Mouse (Mus musculus) kidney, embryonic 14.5 days (tissue): ENCODE results near the gene Ptpn7. TPM values are rescaled to one million over a fixed set of nuclear protein-coding genes. Genes with fewer than 3 reads are reported as not detected.

Source experiments
- ATAC-seq: fragments of 200-750 bp; cut with Nextera tagmentation; 2 replicates; pipeline ENCODE4 v1.8.0; 2017; ENCODE audit warnings: moderate number of reproducible peaks, mild to moderate bottlenecking, moderate TSS enrichment, moderate library complexity; ENCODE audit not compliant: low FRiP score, low TSS enrichment
- H3K27ac ChIP-seq: fragments of 300-500 bp; sonication (generic); 2 replicates; pipeline ENCODE4 v1.5.1; 2014; ENCODE audit warnings: low read depth, mild to moderate bottlenecking, low read length, moderate library complexity, mixed read lengths
- H3K27me3 ChIP-seq: fragments of 300-500 bp; sonication (generic); 2 replicates; pipeline ENCODE4 v1.6.1; 2014; ENCODE audit warnings: mild to moderate bottlenecking, low read length; ENCODE audit not compliant: control insufficient read depth, insufficient read depth
- H3K36me3 ChIP-seq: fragments of 300-500 bp; sonication (generic); 2 replicates; pipeline ENCODE4 v1.6.1; 2014; ENCODE audit warnings: low read length, mixed read lengths; ENCODE audit not compliant: control insufficient read depth, insufficient read depth
- H3K4me1 ChIP-seq: fragments of 300-500 bp; sonication (generic); 2 replicates; pipeline ENCODE4 v1.6.1; 2014; ENCODE audit warnings: low read length, mixed read lengths; ENCODE audit not compliant: control insufficient read depth, insufficient read depth
- H3K4me2 ChIP-seq: fragments of 300-500 bp; sonication (generic); replicated peaks from 2 replicates; pipeline ENCODE4 v1.6.1; 2014; ENCODE audit warnings: low read depth, mild to moderate bottlenecking, low read length
- H3K4me3 ChIP-seq: fragments of 300-500 bp; sonication (generic); 2 replicates; pipeline ENCODE4 v1.5.1; 2014; ENCODE audit warnings: mild to moderate bottlenecking, low read length
- H3K9ac ChIP-seq: fragments of 300-500 bp; sonication (generic); 2 replicates; pipeline ENCODE4 v1.6.1; 2014; ENCODE audit warnings: low read depth, mild to moderate bottlenecking, low read length, moderate library complexity
- H3K9me3 ChIP-seq: fragments of 300-500 bp; sonication (generic); 2 replicates; pipeline ENCODE4 v1.6.1; 2016; ENCODE audit warnings: low read length; ENCODE audit not compliant: control insufficient read depth
- WGBS: fragments of 180-500 bp; shearing (Covaris S2); extraction: QIAGEN DNeasy Blood & Tissue Kit; methylation state at CpG from one replicate; pipeline ENCODE4 v1.1.7; 2014; 5-methylcytosine and 5-hydroxymethylcytosine counted together
- polyA plus RNA-seq: library from polyadenylated mRNA; unstranded; fragments of >200 nt; fragmentation: Nextera tagmentation; extraction: Ambion mirVana; gene quantifications from 2 replicates; pipeline ENCODE4 v1.2.1, GENCODE M21; 2014

Ptpn7 gene
- polyA plus RNA-seq, 1 experiment from 2014 or later = 0.83 TPM

GRCm38 (mm10) chr1:135146077-135146945 lies 13.8 kb downstream of the Ptpn7 start, which contains the start of gene Arl8a:
Arl8a (plus strand) TSS chr1:135146824.
- Histone ChIP-seq H3K4me1 (0 out of 2 replicates have a peak, but pooled peaks cover 9% of the 10 kb centered on the region), H3K4me3 (peak within 1 kb of the TSS; percentile 96), H3K9ac (peak within 1 kb of the TSS; percentile 80), H3K36me3 (no peaks in the 10 kb centered on the region), H3K4me2 (peak within 1 kb of the TSS; percentile 84), H3K9me3 (no peaks in the 10 kb centered on the region), H3K27ac (peak within 1 kb of the TSS; percentile 74), H3K27me3 (no peaks in the 10 kb centered on the region; the same call in 1 of the 2 replicates)
- peak; percentile 82 for ATAC-seq
- 1% methylated on average over 65 of the region's 78 CpGs for WGBS

- H3K9me3 ChIP-seq = no peaks in the 10 kb centered on the region
- H3K27ac ChIP-seq = peak overlapping the region; percentile 74
- WGBS = under 1% methylated on average over 56 of the region's 69 CpGs
- H3K9ac ChIP-seq = peak overlapping the region; percentile 80
- H3K36me3 ChIP-seq = no peaks in the 10 kb centered on the region
- 0 out of 2 replicates have a peak, but pooled peaks cover 9% of the 10 kb centered on the region for H3K4me1 ChIP-seq
- H3K27me3 ChIP-seq = no peaks in the 10 kb centered on the region; the same call in 1 of the 2 replicates
- peak; percentile 74 for ATAC-seq
- peak overlapping the region; percentile 84 for H3K4me2 ChIP-seq
- H3K4me3 ChIP-seq = peak overlapping the region; percentile 96
Measured at GRCm38 (mm10) chr1:135146946-135147701, 14.6 kb downstream of the Ptpn7 start.

- Histone ChIP-seq H3K9me3 (no peaks in the 10 kb centered on the region), H3K4me3 (peak overlapping the region; percentile 96), H3K4me2 (peak overlapping the region; percentile 84), H3K27me3 (no peaks in the 10 kb centered on the region; the same call in 1 of the 2 replicates), H3K36me3 (no peaks in the 10 kb centered on the region), H3K9ac (peak overlapping the region; percentile 80), H3K4me1 (0 out of 2 replicates have a peak, but pooled peaks cover 9% of the 10 kb centered on the region), H3K27ac (no peak overlapping the region)
- no peak; the same call in 1 of the 2 replicates for ATAC-seq
- 2% methylated on average over 7 of the region's 7 CpGs for WGBS
Measured at GRCm38 (mm10) chr1:135147702-135148058, 15.2 kb downstream of the Ptpn7 start.

GRCm38 (mm10) chr1:135148476-135148875 lies 16.0 kb downstream of the Ptpn7 start:
- Histone ChIP-seq H3K36me3 (no peaks in the 10 kb centered on the region), H3K4me2 (peak overlapping the region; percentile 84), H3K27ac (no peak overlapping the region), H3K4me3 (peak overlapping the region; percentile 96), H3K27me3 (no peaks in the 10 kb centered on the region), H3K9me3 (no peaks in the 10 kb centered on the region), H3K9ac (peak overlapping the region; percentile 80; the same call in 1 of the 2 replicates), H3K4me1 (0 out of 2 replicates have a peak, but pooled peaks cover 9% of the 10 kb centered on the region)
- ATAC-seq = no peak
- WGBS = 72% methylated on average over 4 of the region's 4 CpGs

GRCm38 (mm10) chr1:135148996-135149395 lies 16.5 kb downstream of the Ptpn7 start:
- ATAC-seq = no peak
- Histone ChIP-seq H3K27ac (no peak overlapping the region), H3K9ac (no peak overlapping the region), H3K4me2 (no peak overlapping the region), H3K4me3 (no peak overlapping the region), H3K27me3 (no peaks in the 10 kb centered on the region), H3K9me3 (no peaks in the 10 kb centered on the region), H3K36me3 (no peaks in the 10 kb centered on the region), H3K4me1 (peaks cover 12% of the 10 kb centered on the region; the same call in 1 of the 2 replicates)
- 72% methylated on average over 5 of the region's 5 CpGs for WGBS

GRCm38 (mm10) chr1:135154011-135154410 lies 21.5 kb downstream of the Ptpn7 start:
- no peaks in the 10 kb centered on the region for H3K27me3 ChIP-seq
- peaks cover 5% of the 10 kb centered on the region; the same call in 1 of the 2 replicates for H3K4me1 ChIP-seq
- H3K4me3 ChIP-seq = peak overlapping the region; percentile 15; the same call in 1 of the 2 replicates
- peak overlapping the region; percentile 44 for H3K9ac ChIP-seq
- H3K27ac ChIP-seq = peak overlapping the region; percentile 38
- WGBS = 20% methylated on average over 13 of the region's 13 CpGs
- peaks cover 19% of the 10 kb centered on the region for H3K36me3 ChIP-seq
- H3K4me2 ChIP-seq = peak overlapping the region; percentile 49
- peak; percentile 41; the same call in 1 of the 2 replicates for ATAC-seq
- H3K9me3 ChIP-seq = no peaks in the 10 kb centered on the region

GRCm38 (mm10) chr1:135154411-135154959 lies 22.0 kb downstream of the Ptpn7 start:
- Histone ChIP-seq H3K4me3 (peak overlapping the region; percentile 15; the same call in 1 of the 2 replicates), H3K4me2 (peak overlapping the region; percentile 49)
- WGBS = 3% methylated on average over 14 of the region's 14 CpGs

GRCm38 (mm10) chr1:135156300-135156699 lies 23.8 kb downstream of the Ptpn7 start:
- ATAC-seq = no peak
- Histone ChIP-seq H3K4me3 (no peak overlapping the region), H3K9ac (no peak overlapping the region), H3K27ac (no peak overlapping the region), H3K36me3 (peaks cover 19% of the 10 kb centered on the region), H3K4me1 (peaks cover 5% of the 10 kb centered on the region; the same call in 1 of the 2 replicates), H3K4me2 (no peak overlapping the region), H3K9me3 (no peaks in the 10 kb centered on the region), H3K27me3 (no peaks in the 10 kb centered on the region)
- WGBS = 83% methylated on average over 6 of the region's 6 CpGs

More at GRCm38 (mm10) chr1:135154411-135154959, 22.0 kb downstream of the Ptpn7 start:
- Histone ChIP-seq H3K9me3 (no peaks in the 10 kb centered on the region), H3K9ac (peak overlapping the region; percentile 44), H3K36me3 (peaks cover 19% of the 10 kb centered on the region), H3K27me3 (no peaks in the 10 kb centered on the region), H3K4me1 (peaks cover 5% of the 10 kb centered on the region; the same call in 1 of the 2 replicates), H3K27ac (peak overlapping the region; percentile 38; the same call in 1 of the 2 replicates)
- peak; percentile 70 for ATAC-seq
